Mouse (Mus musculus): ENCODE data around the gene Mrvi1. TPM values are rescaled to one million over a fixed set of nuclear protein-coding genes. Genes with fewer than 3 reads are reported as not detected.
A peak's percentile ranks its signal among the peaks of the same experiment; 100 is the strongest.

The Mrvi1 gene
- polyA plus RNA-seq, 1 experiment from 2014 or later: 3.0 TPM

DNA sequence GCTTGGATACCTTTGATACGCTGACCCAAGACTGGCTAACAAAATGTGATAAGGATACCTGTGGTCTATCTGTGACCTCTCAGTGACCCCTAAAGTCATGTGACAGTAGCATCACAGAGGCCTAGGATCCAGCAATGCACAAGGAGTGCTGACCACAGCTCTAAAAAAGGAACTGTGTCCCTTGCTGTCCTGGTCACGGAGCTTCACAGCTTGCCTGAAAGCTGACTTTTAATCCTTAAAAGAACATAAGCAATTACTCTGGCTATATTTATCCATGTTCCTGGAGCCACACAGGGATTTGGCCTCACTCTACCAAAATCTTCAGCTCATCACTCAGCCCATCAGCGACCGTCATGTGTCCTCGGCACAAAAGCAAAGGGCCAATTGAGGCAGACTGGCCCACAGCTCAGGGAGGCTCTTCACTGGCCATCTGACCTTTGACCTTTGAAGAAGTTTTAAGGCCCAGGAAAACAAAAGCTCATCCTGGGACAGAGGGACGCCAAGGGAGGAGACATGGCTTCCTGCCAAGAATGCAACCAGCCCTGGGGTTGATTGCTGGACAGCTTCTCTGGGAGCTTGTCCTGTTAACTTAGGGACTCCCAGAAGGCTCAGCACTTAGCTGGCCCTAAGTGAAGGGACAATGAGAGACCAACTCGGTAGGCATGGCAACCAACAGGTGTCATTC lies 3.5 kb upstream of the Mrvi1 start:
- peaks cover 6% of the 10 kb centered on the region; the same call in 1 of the 2 replicates for H3K4me1 ChIP-seq (ENCODE audit: control insufficient read depth, insufficient read depth, low read length)
- 71% methylated on average over 7 of the region's 7 CpGs for WGBS
- DNase-seq (ENCODE audit: low spot score): peak; percentile 10

DNA sequence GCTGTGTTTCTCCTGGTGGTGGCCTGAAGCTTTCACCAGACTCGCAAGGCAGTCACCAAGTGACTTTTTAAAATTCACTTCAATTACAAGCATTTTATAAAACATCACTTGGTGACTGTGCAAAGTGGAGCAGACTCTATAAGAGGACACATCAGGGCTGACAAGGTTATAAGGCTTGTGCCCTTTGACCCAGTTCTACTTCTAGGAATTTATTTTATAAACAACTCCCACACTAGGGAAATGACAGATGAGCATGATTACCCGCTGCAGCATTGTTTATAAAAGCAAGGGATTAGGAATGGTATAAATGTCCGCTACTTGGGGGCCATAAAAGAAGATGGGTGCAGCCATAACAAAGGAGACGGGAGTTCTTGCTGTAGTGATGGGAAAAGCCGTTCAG lies 1.4 kb upstream of the Mrvi1 start:
- DNase-seq (ENCODE audit: low spot score): no peak
- Histone ChIP-seq H3K27me3 (replicated peaks; ENCODE audit: control insufficient read depth, insufficient read depth, low read length) (no peaks in the 10 kb centered on the region), H3K9me3 (ENCODE audit: control insufficient read depth, low read length) (no peaks in the 10 kb centered on the region), H3K9ac (ENCODE audit: low read depth, low read length) (no peak overlapping the region), H3K36me3 (ENCODE audit: control insufficient read depth, insufficient read depth, low read length) (no peaks in the 10 kb centered on the region), H3K4me1 (ENCODE audit: control insufficient read depth, insufficient read depth, low read length) (no peaks in the 10 kb centered on the region; the same call in 1 of the 2 replicates), H3K4me3 (ENCODE audit: low read depth, low read length) (no peak overlapping the region), H3K4me2 (ENCODE audit: low read depth, low read length) (no peak overlapping the region), H3K27ac (replicated peaks; ENCODE audit: low read depth, low read length) (no peak overlapping the region)
- no peak for ATAC-seq (ENCODE audit: low read depth)
- WGBS: 61% methylated on average over 5 of the region's 5 CpGs

More for the DNA sequence above, 3.5 kb upstream of the Mrvi1 start:
- H3K27me3 ChIP-seq (replicated peaks; ENCODE audit: control insufficient read depth, insufficient read depth, low read length): no peaks in the 10 kb centered on the region
- H3K9me3 ChIP-seq (ENCODE audit: control insufficient read depth, low read length): no peaks in the 10 kb centered on the region
- no peak overlapping the region for H3K4me3 ChIP-seq (ENCODE audit: low read depth, low read length)
- H3K36me3 ChIP-seq (ENCODE audit: control insufficient read depth, insufficient read depth, low read length): no peaks in the 10 kb centered on the region
- no peak overlapping the region for H3K9ac ChIP-seq (ENCODE audit: low read depth, low read length)
- no peak overlapping the region for H3K4me2 ChIP-seq (ENCODE audit: low read depth, low read length)
- no peak for ATAC-seq (ENCODE audit: low read depth)
- H3K27ac ChIP-seq (replicated peaks; ENCODE audit: low read depth, low read length): no peak overlapping the region

DNA sequence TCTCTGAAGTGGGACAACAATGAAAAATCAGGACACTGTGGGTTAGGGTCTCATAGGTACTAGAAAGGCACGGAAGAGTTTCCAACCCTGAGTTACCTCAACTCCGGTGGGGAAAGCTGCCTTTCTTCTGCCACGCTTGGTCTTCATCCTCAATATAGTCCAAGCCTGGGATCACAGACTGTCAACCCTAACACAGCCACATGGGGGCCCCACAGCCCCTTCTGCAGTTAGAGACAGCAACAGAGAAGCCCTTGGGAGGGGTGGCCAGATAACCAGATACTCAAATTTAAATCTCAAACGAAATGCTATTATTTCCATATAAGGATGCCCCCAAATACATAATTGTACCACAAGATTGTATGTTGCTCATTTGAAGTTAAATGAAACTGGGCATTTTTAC lies 503 bp upstream of the Mrvi1 start:
- Histone ChIP-seq H3K4me1 (ENCODE audit: control insufficient read depth, insufficient read depth, low read length) (no peaks in the 10 kb centered on the region; the same call in 1 of the 2 replicates), H3K4me2 (ENCODE audit: low read depth, low read length) (no peak overlapping the region), H3K27ac (replicated peaks; ENCODE audit: low read depth, low read length) (no peak overlapping the region), H3K36me3 (ENCODE audit: control insufficient read depth, insufficient read depth, low read length) (no peaks in the 10 kb centered on the region), H3K4me3 (ENCODE audit: low read depth, low read length) (no peak overlapping the region), H3K27me3 (replicated peaks; ENCODE audit: control insufficient read depth, insufficient read depth, low read length) (no peaks in the 10 kb centered on the region), H3K9me3 (ENCODE audit: control insufficient read depth, low read length) (no peaks in the 10 kb centered on the region), H3K9ac (ENCODE audit: low read depth, low read length) (no peak overlapping the region)
- DNase-seq (ENCODE audit: low spot score) (peak; percentile 30), ATAC-seq (ENCODE audit: low read depth) (no peak)
- WGBS: 58% methylated on average over 4 of the region's 4 CpGs

DNA sequence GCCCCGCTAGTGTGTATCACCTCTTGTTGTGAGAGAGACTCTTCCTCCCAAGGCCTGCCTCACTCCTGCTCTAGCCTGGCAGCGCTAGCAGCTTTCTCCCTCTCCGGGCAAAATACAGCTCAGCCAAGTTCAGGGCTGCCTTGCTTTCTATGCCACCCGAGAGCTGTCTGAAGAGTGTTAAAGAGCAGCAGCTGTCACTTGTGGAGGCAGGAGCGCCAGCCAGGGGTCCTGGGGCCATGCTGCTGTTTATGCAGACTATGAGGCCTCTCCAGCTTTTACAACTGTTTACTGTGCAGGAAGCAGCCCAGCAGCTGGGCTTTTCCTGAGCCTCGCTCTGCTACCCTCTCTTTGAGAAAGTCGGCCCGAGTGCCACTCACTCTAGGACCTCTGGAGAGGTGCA lies 1.2 kb downstream of the Mrvi1 start:
- no peak overlapping the region for H3K4me2 ChIP-seq (ENCODE audit: low read depth, low read length)
- H3K27me3 ChIP-seq (replicated peaks; ENCODE audit: control insufficient read depth, insufficient read depth, low read length): no peaks in the 10 kb centered on the region
- 59% methylated on average over 8 of the region's 8 CpGs for WGBS
- H3K27ac ChIP-seq (replicated peaks; ENCODE audit: low read depth, low read length): no peak overlapping the region; the same call in 1 of the 2 replicates
- no peaks in the 10 kb centered on the region; the same call in 1 of the 2 replicates for H3K4me1 ChIP-seq (ENCODE audit: control insufficient read depth, insufficient read depth, low read length)
- H3K36me3 ChIP-seq (ENCODE audit: control insufficient read depth, insufficient read depth, low read length): no peaks in the 10 kb centered on the region
- H3K9me3 ChIP-seq (ENCODE audit: control insufficient read depth, low read length): no peaks in the 10 kb centered on the region
- H3K4me3 ChIP-seq (ENCODE audit: low read depth, low read length): no peak overlapping the region
- peak; percentile 58; the same call in 1 of the 2 replicates for ATAC-seq (ENCODE audit: low read depth)
- H3K9ac ChIP-seq (ENCODE audit: low read depth, low read length): no peak overlapping the region
- peak; percentile 61 for DNase-seq (ENCODE audit: low spot score)

DNA sequence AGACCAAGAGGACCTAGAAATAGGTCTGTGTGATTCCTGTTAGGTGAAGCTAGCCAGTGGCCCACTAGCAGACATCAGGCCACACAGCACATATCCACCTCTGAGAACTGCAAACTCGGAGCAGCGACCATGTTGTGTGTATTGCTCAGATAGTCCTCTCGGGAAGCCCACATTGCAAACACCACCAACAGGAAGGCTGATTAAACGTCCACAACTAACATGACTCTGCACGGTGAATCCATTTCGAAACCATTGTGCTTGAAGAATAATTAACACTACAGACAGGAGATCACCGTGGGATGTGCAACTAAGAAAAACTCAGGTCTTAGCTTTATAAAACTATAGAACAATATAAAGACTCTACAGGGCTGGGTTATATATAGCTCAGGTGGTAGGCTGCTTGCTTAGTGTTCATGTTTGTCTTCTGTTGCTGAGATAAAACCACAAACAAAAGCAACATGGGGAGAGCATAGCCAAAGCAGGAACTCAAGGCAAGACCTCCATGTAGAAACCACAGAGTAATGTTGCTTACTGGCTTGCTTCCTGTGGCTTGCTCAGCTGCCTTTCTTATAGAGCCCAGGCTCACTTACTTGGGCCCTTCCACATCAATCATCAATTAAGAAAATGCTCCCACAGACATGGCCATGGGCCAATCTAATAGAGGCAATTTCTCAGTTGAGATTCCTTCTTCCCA lies 4.4 kb downstream of the Mrvi1 start:
- no peak for DNase-seq (ENCODE audit: low spot score)
- Histone ChIP-seq H3K27ac (replicated peaks; ENCODE audit: low read depth, low read length) (no peak overlapping the region), H3K4me1 (ENCODE audit: control insufficient read depth, insufficient read depth, low read length) (no peaks in the 10 kb centered on the region; the same call in 1 of the 2 replicates), H3K4me2 (ENCODE audit: low read depth, low read length) (no peak overlapping the region), H3K27me3 (replicated peaks; ENCODE audit: control insufficient read depth, insufficient read depth, low read length) (no peaks in the 10 kb centered on the region), H3K4me3 (ENCODE audit: low read depth, low read length) (no peak overlapping the region), H3K36me3 (ENCODE audit: control insufficient read depth, insufficient read depth, low read length) (no peaks in the 10 kb centered on the region), H3K9me3 (ENCODE audit: control insufficient read depth, low read length) (no peaks in the 10 kb centered on the region), H3K9ac (ENCODE audit: low read depth, low read length) (no peak overlapping the region)
- WGBS: 90% methylated on average over 7 of the region's 7 CpGs
- no peak for ATAC-seq (ENCODE audit: low read depth)

DNA sequence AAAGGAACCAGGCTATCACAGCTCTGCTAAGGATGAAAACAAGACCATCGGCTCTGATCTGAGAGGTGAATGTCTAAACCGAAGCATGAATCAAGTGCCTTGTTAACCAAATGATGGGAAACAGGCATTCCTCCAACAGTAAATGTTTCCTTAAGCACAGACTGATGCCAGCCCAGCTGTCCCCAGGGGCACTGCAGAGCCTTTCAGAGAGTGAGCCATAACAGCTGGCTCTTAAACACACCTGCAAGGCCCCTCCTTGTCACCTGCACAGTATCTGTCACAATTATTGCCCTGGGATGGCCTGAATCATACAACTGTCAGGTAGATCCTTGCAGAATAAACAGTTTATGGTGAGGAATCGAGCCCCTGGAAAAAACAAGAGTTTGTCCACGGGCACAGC lies 8.8 kb downstream of the Mrvi1 start:
- H3K9me3 ChIP-seq (ENCODE audit: control insufficient read depth, low read length): no peaks in the 10 kb centered on the region
- H3K27me3 ChIP-seq (replicated peaks; ENCODE audit: control insufficient read depth, insufficient read depth, low read length): no peaks in the 10 kb centered on the region
- no peak overlapping the region for H3K9ac ChIP-seq (ENCODE audit: low read depth, low read length)
- no peak overlapping the region for H3K27ac ChIP-seq (replicated peaks; ENCODE audit: low read depth, low read length)
- no peaks in the 10 kb centered on the region for H3K4me1 ChIP-seq (ENCODE audit: control insufficient read depth, insufficient read depth, low read length)
- ATAC-seq (ENCODE audit: low read depth): no peak
- WGBS: 59% methylated on average over 4 of the region's 4 CpGs
- no peak overlapping the region for H3K4me3 ChIP-seq (ENCODE audit: low read depth, low read length)
- no peaks in the 10 kb centered on the region for H3K36me3 ChIP-seq (ENCODE audit: control insufficient read depth, insufficient read depth, low read length)
- no peak overlapping the region for H3K4me2 ChIP-seq (ENCODE audit: low read depth, low read length)
- peak; percentile 22 for DNase-seq (ENCODE audit: low spot score)

DNA sequence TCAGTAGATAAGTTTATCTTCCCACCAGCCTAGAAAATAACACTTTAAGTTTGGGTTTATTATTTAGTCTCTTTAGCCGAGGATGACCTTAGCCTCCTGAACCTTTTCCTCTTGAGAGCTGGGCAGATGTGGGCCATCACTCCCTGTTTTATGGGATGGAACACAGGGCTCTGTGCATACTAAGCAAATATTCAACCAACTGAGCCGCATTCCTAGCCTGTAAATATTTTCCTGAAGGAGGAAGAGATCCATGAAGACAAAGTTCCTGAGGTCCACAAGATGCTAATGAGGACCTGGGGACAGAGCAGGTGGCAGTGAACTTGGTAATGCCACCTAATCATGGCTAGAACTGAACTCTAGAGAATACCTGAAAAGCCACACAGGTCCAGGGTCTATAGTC lies 9.5 kb downstream of the Mrvi1 start:
- H3K27me3 ChIP-seq (replicated peaks; ENCODE audit: control insufficient read depth, insufficient read depth, low read length): no peaks in the 10 kb centered on the region
- H3K9ac ChIP-seq (ENCODE audit: low read depth, low read length): no peak overlapping the region
- WGBS: 78% methylated on average over 2 of the region's 2 CpGs
- H3K4me3 ChIP-seq (ENCODE audit: low read depth, low read length): no peak overlapping the region
- H3K4me2 ChIP-seq (ENCODE audit: low read depth, low read length): no peak overlapping the region
- no peaks in the 10 kb centered on the region for H3K4me1 ChIP-seq (ENCODE audit: control insufficient read depth, insufficient read depth, low read length)
- no peaks in the 10 kb centered on the region for H3K36me3 ChIP-seq (ENCODE audit: control insufficient read depth, insufficient read depth, low read length)
- no peaks in the 10 kb centered on the region for H3K9me3 ChIP-seq (ENCODE audit: control insufficient read depth, low read length)
- ATAC-seq (ENCODE audit: low read depth): no peak
- no peak for DNase-seq (ENCODE audit: low spot score)
- H3K27ac ChIP-seq (replicated peaks; ENCODE audit: low read depth, low read length): no peak overlapping the region

DNA sequence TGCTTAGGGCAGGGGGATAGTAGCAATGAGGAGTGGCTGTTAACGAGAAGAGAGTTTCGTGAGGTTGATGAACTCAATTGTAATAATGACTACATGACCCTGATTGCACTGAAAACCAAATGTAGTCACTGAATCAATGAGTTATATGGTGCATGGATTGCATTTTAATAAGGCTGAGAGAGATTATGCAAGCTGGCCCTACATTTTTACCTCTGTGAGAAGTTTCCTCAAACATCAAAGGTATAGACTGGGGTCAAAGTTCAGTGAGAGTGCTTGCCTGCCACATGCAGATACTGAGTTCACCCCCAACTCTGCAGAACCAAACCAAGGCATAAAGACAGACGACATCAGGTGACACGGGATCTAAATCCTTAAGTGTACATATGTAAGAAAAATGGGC lies 14.9 kb downstream of the Mrvi1 start:
- H3K9ac ChIP-seq (ENCODE audit: low read depth, low read length): no peak overlapping the region
- ATAC-seq (ENCODE audit: low read depth): no peak
- H3K4me3 ChIP-seq (ENCODE audit: low read depth, low read length): no peak overlapping the region
- no peaks in the 10 kb centered on the region for H3K27me3 ChIP-seq (replicated peaks; ENCODE audit: control insufficient read depth, insufficient read depth, low read length)
- no peaks in the 10 kb centered on the region for H3K9me3 ChIP-seq (ENCODE audit: control insufficient read depth, low read length)
- no peaks in the 10 kb centered on the region for H3K36me3 ChIP-seq (ENCODE audit: control insufficient read depth, insufficient read depth, low read length)
- no peaks in the 10 kb centered on the region for H3K4me1 ChIP-seq (ENCODE audit: control insufficient read depth, insufficient read depth, low read length)
- no peak overlapping the region for H3K4me2 ChIP-seq (ENCODE audit: low read depth, low read length)
- WGBS: 84% methylated on average over 4 of the region's 4 CpGs
- no peak overlapping the region for H3K27ac ChIP-seq (replicated peaks; ENCODE audit: low read depth, low read length)
- no peak for DNase-seq (ENCODE audit: low spot score)

DNA sequence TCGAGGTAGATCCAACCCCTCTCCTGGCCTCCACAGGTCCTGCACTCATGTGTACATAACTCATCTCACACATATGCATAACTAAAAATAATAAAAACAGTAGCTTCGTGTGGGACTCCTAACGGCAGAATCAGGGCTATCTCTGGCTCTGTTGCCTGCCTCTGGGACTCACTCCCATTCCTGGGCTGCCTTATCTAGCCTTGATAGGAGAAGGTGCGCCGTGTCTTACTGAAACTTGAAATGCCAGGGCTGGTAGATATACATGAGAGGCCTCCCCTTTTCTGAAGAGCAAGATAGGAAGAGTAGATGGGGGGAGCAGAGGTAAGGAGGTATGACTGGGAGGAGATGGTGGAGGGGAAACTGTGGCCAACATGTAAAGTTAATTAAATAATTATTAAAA lies 15.4 kb downstream of the Mrvi1 start:
- Histone ChIP-seq H3K4me3 (ENCODE audit: low read depth, low read length) (no peak overlapping the region), H3K27ac (replicated peaks; ENCODE audit: low read depth, low read length) (no peak overlapping the region), H3K36me3 (ENCODE audit: control insufficient read depth, insufficient read depth, low read length) (no peaks in the 10 kb centered on the region), H3K4me1 (ENCODE audit: control insufficient read depth, insufficient read depth, low read length) (no peaks in the 10 kb centered on the region), H3K4me2 (ENCODE audit: low read depth, low read length) (no peak overlapping the region), H3K27me3 (replicated peaks; ENCODE audit: control insufficient read depth, insufficient read depth, low read length) (no peaks in the 10 kb centered on the region), H3K9me3 (ENCODE audit: control insufficient read depth, low read length) (no peaks in the 10 kb centered on the region), H3K9ac (ENCODE audit: low read depth, low read length) (no peak overlapping the region)
- WGBS: 88% methylated on average over 5 of the region's 5 CpGs
- ATAC-seq (ENCODE audit: low read depth): no peak
- DNase-seq (ENCODE audit: low spot score): no peak

All from embryonic facial prominence, embryonic 14.5 days (tissue).